Mouse (Mus musculus): ENCODE results near the gene Fam160b1. TPM values are rescaled to one million over a fixed set of nuclear protein-coding genes. Genes with fewer than 3 reads are reported as not detected.

The Fam160b1 gene
- polyA plus RNA-seq, 1 experiment from 2014 or later = 14.1 TPM

GRCm38 (mm10) chr19:57373276-57373811, 12.9 kb downstream of the Fam160b1 start:
- Histone ChIP-seq H3K4me1 (ENCODE audit: control insufficient read depth, insufficient read depth, low read length) (no peaks in the 10 kb centered on the region), H3K9ac (ENCODE audit: low read length) (no peak overlapping the region), H3K27me3 (ENCODE audit: control insufficient read depth, insufficient read depth, low read length) (no peaks in the 10 kb centered on the region), H3K9me3 (ENCODE audit: control insufficient read depth, low read length) (no peaks in the 10 kb centered on the region), H3K4me2 (no peak overlapping the region), H3K36me3 (ENCODE audit: control insufficient read depth, insufficient read depth, low read length) (peaks cover 43% of the 10 kb centered on the region), H3K4me3 (ENCODE audit: low read depth, low read length) (no peak overlapping the region), H3K27ac (ENCODE audit: low read depth, low read length) (no peak overlapping the region)
- DNase-seq (ENCODE audit: low spot score, missing footprints) = no peak
- 84% methylated on average over 8 of the region's 8 CpGs for WGBS
- ATAC-seq (ENCODE audit: low FRiP score) = no peak

- H3K9ac ChIP-seq (ENCODE audit: low read length) = no peak overlapping the region
These were observed 14.7 kb downstream of the Fam160b1 start for GRCm38 (mm10) chr19:57375161-57375560.

GRCm38 (mm10) chr19:57375746-57376145, 15.3 kb downstream of the Fam160b1 start:
- no peak for DNase-seq (ENCODE audit: low spot score, missing footprints)
- H3K36me3 ChIP-seq (ENCODE audit: control insufficient read depth, insufficient read depth, low read length) = peaks cover 47% of the 10 kb centered on the region
- H3K9ac ChIP-seq (ENCODE audit: low read length) = no peak overlapping the region
- no peak for ATAC-seq (ENCODE audit: low FRiP score)
- WGBS = 90% methylated on average over 11 of the region's 11 CpGs
- H3K27ac ChIP-seq (ENCODE audit: low read depth, low read length) = no peak overlapping the region
- no peaks in the 10 kb centered on the region for H3K27me3 ChIP-seq (ENCODE audit: control insufficient read depth, insufficient read depth, low read length)
- H3K4me1 ChIP-seq (ENCODE audit: control insufficient read depth, insufficient read depth, low read length) = no peaks in the 10 kb centered on the region
- no peak overlapping the region for H3K4me3 ChIP-seq (ENCODE audit: low read depth, low read length)
- H3K4me2 ChIP-seq = no peak overlapping the region
- no peaks in the 10 kb centered on the region for H3K9me3 ChIP-seq (ENCODE audit: control insufficient read depth, low read length)

More at GRCm38 (mm10) chr19:57375161-57375560, 14.7 kb downstream of the Fam160b1 start:
- no peak overlapping the region for H3K4me3 ChIP-seq (ENCODE audit: low read depth, low read length)
- no peak overlapping the region for H3K27ac ChIP-seq (ENCODE audit: low read depth, low read length)
- DNase-seq (ENCODE audit: low spot score, missing footprints) = no peak
- no peaks in the 10 kb centered on the region for H3K4me1 ChIP-seq (ENCODE audit: control insufficient read depth, insufficient read depth, low read length)
- no peaks in the 10 kb centered on the region for H3K9me3 ChIP-seq (ENCODE audit: control insufficient read depth, low read length)
- WGBS = 88% methylated on average over 5 of the region's 5 CpGs
- ATAC-seq (ENCODE audit: low FRiP score) = no peak
- no peak overlapping the region for H3K4me2 ChIP-seq
- no peaks in the 10 kb centered on the region for H3K27me3 ChIP-seq (ENCODE audit: control insufficient read depth, insufficient read depth, low read length)
- H3K36me3 ChIP-seq (ENCODE audit: control insufficient read depth, insufficient read depth, low read length) = peaks cover 46% of the 10 kb centered on the region

GRCm38 (mm10) chr19:57377043-57377703, 16.7 kb downstream of the Fam160b1 start:
- no peak for DNase-seq (ENCODE audit: low spot score, missing footprints)
- Histone ChIP-seq H3K27ac (ENCODE audit: low read depth, low read length) (no peak overlapping the region), H3K4me1 (ENCODE audit: control insufficient read depth, insufficient read depth, low read length) (no peaks in the 10 kb centered on the region), H3K9ac (ENCODE audit: low read length) (no peak overlapping the region), H3K4me3 (ENCODE audit: low read depth, low read length) (no peak overlapping the region), H3K36me3 (ENCODE audit: control insufficient read depth, insufficient read depth, low read length) (peaks cover 56% of the 10 kb centered on the region), H3K27me3 (ENCODE audit: control insufficient read depth, insufficient read depth, low read length) (no peaks in the 10 kb centered on the region), H3K9me3 (ENCODE audit: control insufficient read depth, low read length) (no peaks in the 10 kb centered on the region), H3K4me2 (no peak overlapping the region)
- no peak for ATAC-seq (ENCODE audit: low FRiP score)
- WGBS = 94% methylated on average over 14 of the region's 14 CpGs

- Histone ChIP-seq H3K9ac (ENCODE audit: low read length) (no peak overlapping the region), H3K4me2 (no peak overlapping the region), H3K36me3 (ENCODE audit: control insufficient read depth, insufficient read depth, low read length) (peaks cover 44% of the 10 kb centered on the region), H3K9me3 (ENCODE audit: control insufficient read depth, low read length) (no peaks in the 10 kb centered on the region), H3K4me3 (ENCODE audit: low read depth, low read length) (no peak overlapping the region), H3K4me1 (ENCODE audit: control insufficient read depth, insufficient read depth, low read length) (no peaks in the 10 kb centered on the region), H3K27ac (ENCODE audit: low read depth, low read length) (no peak overlapping the region), H3K27me3 (ENCODE audit: control insufficient read depth, insufficient read depth, low read length) (no peaks in the 10 kb centered on the region)
- 92% methylated on average over 17 of the region's 17 CpGs for WGBS
- ATAC-seq (ENCODE audit: low FRiP score) = no peak
- no peak for DNase-seq (ENCODE audit: low spot score, missing footprints)
These were observed 25.8 kb downstream of the Fam160b1 start for GRCm38 (mm10) chr19:57386176-57386693.

- DNase-seq (ENCODE audit: low spot score, missing footprints) (no peak), ATAC-seq (ENCODE audit: low FRiP score) (no peak)
- no peaks in the 10 kb centered on the region for H3K4me1 ChIP-seq (ENCODE audit: control insufficient read depth, insufficient read depth, low read length)
- H3K27me3 ChIP-seq (ENCODE audit: control insufficient read depth, insufficient read depth, low read length) = no peaks in the 10 kb centered on the region
- no peak overlapping the region for H3K4me2 ChIP-seq
- 90% methylated on average over 3 of the region's 3 CpGs for WGBS
- peaks cover 13% of the 10 kb centered on the region for H3K36me3 ChIP-seq (ENCODE audit: control insufficient read depth, insufficient read depth, low read length)
- no peak overlapping the region for H3K4me3 ChIP-seq (ENCODE audit: low read depth, low read length)
- H3K9me3 ChIP-seq (ENCODE audit: control insufficient read depth, low read length) = no peaks in the 10 kb centered on the region
- no peak overlapping the region for H3K9ac ChIP-seq (ENCODE audit: low read length)
- no peak overlapping the region for H3K27ac ChIP-seq (ENCODE audit: low read depth, low read length)
These were observed 31.1 kb downstream of the Fam160b1 start for GRCm38 (mm10) chr19:57391545-57391944.

- no peaks in the 10 kb centered on the region for H3K27me3 ChIP-seq (ENCODE audit: control insufficient read depth, insufficient read depth, low read length)
- no peaks in the 10 kb centered on the region for H3K9me3 ChIP-seq (ENCODE audit: control insufficient read depth, low read length)
- no peak overlapping the region for H3K4me2 ChIP-seq
- no peaks in the 10 kb centered on the region for H3K4me1 ChIP-seq (ENCODE audit: control insufficient read depth, insufficient read depth, low read length)
- no peak for ATAC-seq (ENCODE audit: low FRiP score)
- DNase-seq (ENCODE audit: low spot score, missing footprints) = no peak
- no peak overlapping the region for H3K27ac ChIP-seq (ENCODE audit: low read depth, low read length)
- no peak overlapping the region for H3K4me3 ChIP-seq (ENCODE audit: low read depth, low read length)
- no peak overlapping the region for H3K9ac ChIP-seq (ENCODE audit: low read length)
- H3K36me3 ChIP-seq (ENCODE audit: control insufficient read depth, insufficient read depth, low read length) = peaks cover 9% of the 10 kb centered on the region; the same call in 1 of the 2 replicates
- WGBS = 85% methylated on average over 6 of the region's 6 CpGs
These were observed 33.0 kb downstream of the Fam160b1 start for GRCm38 (mm10) chr19:57393357-57393957.

GRCm38 (mm10) chr19:57396609-57397008, 36.1 kb downstream of the Fam160b1 start:
- H3K27me3 ChIP-seq (ENCODE audit: control insufficient read depth, insufficient read depth, low read length) = no peaks in the 10 kb centered on the region
- WGBS = 86% methylated on average over 7 of the region's 7 CpGs
- H3K9ac ChIP-seq (ENCODE audit: low read length) = no peak overlapping the region
- H3K36me3 ChIP-seq (ENCODE audit: control insufficient read depth, insufficient read depth, low read length) = no peaks in the 10 kb centered on the region
- H3K9me3 ChIP-seq (ENCODE audit: control insufficient read depth, low read length) = no peaks in the 10 kb centered on the region
- no peak overlapping the region for H3K4me2 ChIP-seq
- no peaks in the 10 kb centered on the region for H3K4me1 ChIP-seq (ENCODE audit: control insufficient read depth, insufficient read depth, low read length)
- no peak overlapping the region for H3K4me3 ChIP-seq (ENCODE audit: low read depth, low read length)
- DNase-seq (ENCODE audit: low spot score, missing footprints) (no peak), ATAC-seq (ENCODE audit: low FRiP score) (no peak)
- H3K27ac ChIP-seq (ENCODE audit: low read depth, low read length) = no peak overlapping the region

- no peaks in the 10 kb centered on the region for H3K27me3 ChIP-seq (ENCODE audit: control insufficient read depth, insufficient read depth, low read length)
- no peaks in the 10 kb centered on the region for H3K4me1 ChIP-seq (ENCODE audit: control insufficient read depth, insufficient read depth, low read length)
- WGBS = 67% methylated on average over 6 of the region's 6 CpGs
- no peak overlapping the region for H3K4me2 ChIP-seq
- H3K9me3 ChIP-seq (ENCODE audit: control insufficient read depth, low read length) = no peaks in the 10 kb centered on the region
- no peak for DNase-seq (ENCODE audit: low spot score, missing footprints)
- H3K9ac ChIP-seq (ENCODE audit: low read length) = no peak overlapping the region
- no peak for ATAC-seq (ENCODE audit: low FRiP score)
- H3K36me3 ChIP-seq (ENCODE audit: control insufficient read depth, insufficient read depth, low read length) = no peaks in the 10 kb centered on the region
- H3K27ac ChIP-seq (ENCODE audit: low read depth, low read length) = no peak overlapping the region
- H3K4me3 ChIP-seq (ENCODE audit: low read depth, low read length) = no peak overlapping the region
These were observed 41.9 kb downstream of the Fam160b1 start for GRCm38 (mm10) chr19:57402364-57402763.

Measured in midbrain, embryonic 11.5 days (tissue).